8 mouse cellular contexts compared by ENCODE assay signal in the genomic region with DNA sequence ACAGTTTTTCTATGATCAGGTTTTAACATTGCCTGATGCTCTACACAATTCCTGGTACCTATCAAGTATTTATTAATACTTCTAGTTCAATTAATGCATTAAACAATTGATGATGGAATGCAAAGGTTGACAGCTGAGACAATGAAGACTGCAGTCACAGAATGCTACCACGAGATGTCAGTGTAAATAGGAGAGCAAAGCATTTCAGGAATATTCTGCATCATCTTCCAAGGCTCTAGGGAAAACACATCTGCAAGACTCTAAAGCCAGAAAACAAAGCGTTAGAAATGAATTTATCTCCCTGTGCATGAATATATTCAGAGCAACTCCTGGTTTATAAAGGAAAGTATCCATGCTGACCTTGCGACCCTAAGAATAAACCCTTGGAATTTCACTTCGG.
DNase-seq lines count a peak whose midpoint lies in the region; ATAC-seq and TF ChIP-seq lines count a peak whose summit lies in the region.

No protein-coding gene starts in this region.

- H3K27ac ChIP-seq in embryonic facial prominence, embryonic 11.5 days (replicated peaks; ENCODE audit: low read depth, low read length), result no peak overlapping the region
- H3K27ac ChIP-seq in embryonic facial prominence, embryonic 10.5 days (replicated peaks), result no peak overlapping the region
- H3K27ac ChIP-seq in embryonic fibroblast, embryonic 13.5 days (ENCODE audit: insufficient read depth, low read length), result peak overlapping the region; percentile 95

- no peak for ATAC-seq in embryonic facial prominence, embryonic 11.5 days (replicated peaks; ENCODE audit: insufficient number of reproducible peaks, low FRiP score, low TSS enrichment, low read depth)
- ATAC-seq in erythroblast, adult 5-6 weeks (replicated peaks; ENCODE audit: low FRiP score, poor library complexity, severe bottlenecking), result no peak

- peak; percentile 34 for DNase-seq in embryonic facial prominence, embryonic 11.5 days (ENCODE audit: low spot score)
- DNase-seq in embryonic facial prominence, embryonic 10.5 days (ENCODE audit: low spot score), result no peak
- DNase-seq in left cerebral cortex, adult 11 months (ENCODE audit: low spot score), result peak; percentile 11
- DNase-seq in left cerebral cortex, postnatal 10 days (ENCODE audit: extremely low spot score in 1 of 2, low spot score in 2 of 2), result no peak
- DNase-seq in lung, postnatal 14 days, result peak; percentile 22
- DNase-seq in cerebellum, adult 9-11 months, result no peak

- H3K4me2 ChIP-seq in embryonic facial prominence, embryonic 11.5 days (ENCODE audit: low read depth, low read length), result no peak overlapping the region

- no peak overlapping the region for H3K9ac ChIP-seq in embryonic facial prominence, embryonic 11.5 days (replicated peaks; ENCODE audit: low read length)

- H3K4me1 ChIP-seq in embryonic facial prominence, embryonic 11.5 days (ENCODE audit: control insufficient read depth, insufficient read depth, low read length), result no peaks in the 10 kb centered on the region
- peaks cover 31% of the 10 kb centered on the region for H3K4me1 ChIP-seq in embryonic facial prominence, embryonic 10.5 days
- H3K4me1 ChIP-seq in embryonic fibroblast, embryonic 13.5 days (ENCODE audit: control insufficient read depth, insufficient read depth, low read length), result peaks cover 20% of the 10 kb centered on the region

- intact Hi-C loops in left cerebral cortex, postnatal 10 days (cut with DNase I), result loop anchor here (2.0 to 5.0 kb wide), 4 partner anchors 191 to 926 kb away; no protein-coding TSS in a partner anchor

- H3K9me3 ChIP-seq in embryonic facial prominence, embryonic 11.5 days (replicated peaks; ENCODE audit: control insufficient read depth, low read length), result no peaks in the 10 kb centered on the region
- no peaks in the 10 kb centered on the region for H3K9me3 ChIP-seq in embryonic facial prominence, embryonic 10.5 days

- WGBS in embryonic facial prominence, embryonic 11.5 days, result 73% methylated on average over 4 of the region's 4 CpGs
- WGBS in embryonic facial prominence, embryonic 10.5 days, result 72% methylated on average over 4 of the region's 4 CpGs

- no peak overlapping the region for H3K4me3 ChIP-seq in embryonic facial prominence, embryonic 11.5 days (ENCODE audit: low read depth, low read length)
- H3K4me3 ChIP-seq in embryonic facial prominence, embryonic 10.5 days, result no peak overlapping the region
- no peak overlapping the region for H3K4me3 ChIP-seq in embryonic fibroblast, embryonic 13.5 days (ENCODE audit: insufficient read depth, low read length)

- no peaks in the 10 kb centered on the region for H3K36me3 ChIP-seq in embryonic facial prominence, embryonic 11.5 days (replicated peaks; ENCODE audit: control insufficient read depth, insufficient read depth, low read depth, low read length)
- H3K36me3 ChIP-seq in embryonic facial prominence, embryonic 10.5 days (replicated peaks), result no peaks in the 10 kb centered on the region

- TF ChIP-seq POLR2A in embryonic fibroblast, embryonic 13.5 days (IDR thresholded peaks at IDR 0.05; ENCODE audit: low read depth, low read length), result no peak

- no peaks in the 10 kb centered on the region for H3K27me3 ChIP-seq in embryonic facial prominence, embryonic 11.5 days (ENCODE audit: control insufficient read depth, insufficient read depth, low read length)
- no peaks in the 10 kb centered on the region for H3K27me3 ChIP-seq in embryonic facial prominence, embryonic 10.5 days (replicated peaks; ENCODE audit: low read depth, poor library complexity, severe bottlenecking)

- TF ChIP-seq CTCF in embryonic fibroblast, embryonic 13.5 days (IDR thresholded peaks at IDR 0.05; ENCODE audit: borderline replicate concordance, insufficient read depth, low read length), result no peak

Comparison
In these comparisons a context has a peak if more than half of its experiments do, and no peak if none do; other contexts are left out.
1. DNase-seq: peak in embryonic facial prominence, embryonic 11.5 days (single experiment), left cerebral cortex, adult 11 months (single experiment) and lung, postnatal 14 days (single experiment); none in embryonic facial prominence, embryonic 10.5 days (single experiment), left cerebral cortex, postnatal 10 days (0 of 2) and cerebellum, adult 9-11 months (single experiment).